Mouse (Mus musculus) G1E (cell line): ENCODE results near the gene Pde10a.

Experiments
- CTCF ChIP-seq: IDR thresholded peaks from 2 replicates; pipeline ENCODE4 v1.5.1; 2012; ENCODE audit warnings: low read depth, low read length, inconsistent platforms, mixed read lengths
- GATA1 ChIP-seq: IDR thresholded peaks from 2 replicates; pipeline ENCODE4 v1.6.1; 2012; ENCODE audit warnings: borderline replicate concordance, low read length, inconsistent platforms, mixed read lengths
- POLR2AphosphoS5 ChIP-seq: IDR thresholded peaks from 2 replicates; pipeline ENCODE4 v1.6.1; 2012; ENCODE audit warnings: low read depth, low read length, inconsistent platforms; ENCODE audit not compliant: insufficient replicate concordance

DNA sequence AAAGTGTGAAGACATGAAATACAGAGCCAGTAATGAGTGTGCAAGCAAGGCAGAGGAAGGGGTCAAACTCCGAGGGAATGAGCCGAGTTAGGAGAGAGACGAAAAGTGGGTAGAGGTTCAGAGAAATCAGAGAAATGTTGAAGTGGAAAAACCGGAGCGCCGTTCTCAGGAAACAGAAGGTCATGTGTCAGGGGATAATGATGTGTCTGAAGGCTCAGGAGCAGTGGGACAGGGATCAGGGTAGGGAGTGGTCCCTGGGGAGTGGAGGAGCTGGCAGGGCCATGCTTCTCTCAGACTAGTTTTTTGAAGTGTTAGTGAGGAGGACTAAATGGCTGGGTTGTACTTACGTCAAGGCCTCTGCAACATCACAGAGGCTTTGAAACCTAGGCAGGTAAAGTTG is 345.7 kb downstream of the Pde10a start:
- TF ChIP-seq CTCF (no peak), POLR2AphosphoS5 (no peak), GATA1 (no peak)
